In genomic region chr12:30352393-30352792, GRCm38 (mm10) we compare ENCODE assay signal across 16 mouse cellular contexts.
"Had no signal": no experiment of that assay in that cellular context is flagged by ENCODE, and none has a peak within 500 bp of the region (broad histone marks: within the 10 kb centered on the region; RNA-seq: fewer than 3 reads in every experiment).

No protein-coding gene starts in this region.

- H3K4me2 ChIP-seq: liver, embryonic 13.5 days; midbrain, embryonic 12.5 days; neural tube, embryonic 12.5 days; neural tube, embryonic 15.5 days had no signal

- H3K27me3 ChIP-seq: liver, embryonic 13.5 days; midbrain, embryonic 12.5 days; neural tube, embryonic 12.5 days; neural tube, embryonic 15.5 days had no signal

- H3K9me3 ChIP-seq: liver, embryonic 13.5 days; midbrain, embryonic 12.5 days; neural tube, embryonic 12.5 days; neural tube, embryonic 15.5 days had no signal

- H3K27ac ChIP-seq: left cerebral cortex, adult 2 months; liver, embryonic 13.5 days; midbrain, embryonic 12.5 days; neural tube, embryonic 12.5 days; neural tube, embryonic 15.5 days had no signal

- H3K9ac ChIP-seq: liver, embryonic 13.5 days; midbrain, embryonic 12.5 days; neural tube, embryonic 12.5 days; neural tube, embryonic 15.5 days had no signal

- H3K36me3 ChIP-seq: liver, embryonic 13.5 days; midbrain, embryonic 12.5 days; neural tube, embryonic 12.5 days; neural tube, embryonic 15.5 days had no signal

- ATAC-seq: intestine, postnatal 0 days had no signal

- H3K4me3 ChIP-seq: left cerebral cortex, adult 2 months; liver, embryonic 13.5 days; midbrain, embryonic 12.5 days; neural tube, embryonic 12.5 days; neural tube, embryonic 15.5 days had no signal

- H3K4me1 ChIP-seq: liver, embryonic 13.5 days; midbrain, embryonic 12.5 days; neural tube, embryonic 12.5 days had no signal

- DNase-seq: kidney, adult 9 months; layer of hippocampus, postnatal 36 days; liver, embryonic 13.5 days; lung, adult 2 months; lung, postnatal 14 days; lung, postnatal 4 days; right cerebral cortex, adult 18-20 months; right cerebral cortex, postnatal 14 days; right cerebral cortex, postnatal 4 days; thymus, adult 18-20 months; thymus, postnatal 36 days had no signal
